Mouse (Mus musculus) limb, embryonic 15.5 days (tissue): ENCODE data around the gene Helz. TPM values are rescaled to one million over a fixed set of nuclear protein-coding genes. Genes with fewer than 3 reads are reported as not detected.

Source experiments
- ATAC-seq: fragments of 200-750 bp; cut with Nextera tagmentation; 2 replicates; pipeline ENCODE4 v1.8.0; 2017; ENCODE audit warnings: low read depth, moderate TSS enrichment; ENCODE audit not compliant: insufficient number of reproducible peaks, low FRiP score, low TSS enrichment
- H3K27ac ChIP-seq: fragments of 300-500 bp; sonication (generic); 2 replicates; pipeline ENCODE4 v1.5.1; 2015; ENCODE audit warnings: moderate library complexity, mild to moderate bottlenecking, inconsistent platforms
- H3K27me3 ChIP-seq: fragments of 300-500 bp; sonication (generic); 2 replicates; pipeline ENCODE4 v1.6.1; 2015; ENCODE audit warnings: inconsistent platforms
- H3K36me3 ChIP-seq: fragments of 300-500 bp; sonication (generic); 2 replicates; pipeline ENCODE4 v1.6.1; 2015; ENCODE audit warnings: inconsistent platforms
- H3K4me1 ChIP-seq: fragments of 300-500 bp; sonication (generic); 2 replicates; pipeline ENCODE4 v1.6.1; 2015; ENCODE audit warnings: inconsistent platforms
- H3K4me2 ChIP-seq: fragments of 300-500 bp; sonication (generic); 2 replicates; pipeline ENCODE4 v1.6.1; 2015; ENCODE audit warnings: mild to moderate bottlenecking, inconsistent platforms
- H3K4me3 ChIP-seq: fragments of 300-500 bp; sonication (generic); 2 replicates; pipeline ENCODE4 v1.5.1; 2015; ENCODE audit warnings: mild to moderate bottlenecking, inconsistent platforms
- H3K9ac ChIP-seq: fragments of 300-500 bp; sonication (generic); 2 replicates; pipeline ENCODE4 v1.6.1; 2015; ENCODE audit warnings: inconsistent platforms
- H3K9me3 ChIP-seq: fragments of 300-500 bp; sonication (generic); 2 replicates; pipeline ENCODE4 v1.6.1; 2016; ENCODE audit warnings: inconsistent platforms
- WGBS: fragments of 180-500 bp; shearing (Covaris S2); methylation state at CpG from one replicate; pipeline ENCODE4 v1.1.7; 2015; 5-methylcytosine and 5-hydroxymethylcytosine counted together
- polyA plus RNA-seq: library from polyadenylated mRNA; unstranded; fragments of >200 nt; fragmentation: Nextera tagmentation; extraction: Ambion mirVana; gene quantifications from 2 replicates; pipeline ENCODE4 v1.2.1, GENCODE M21; 2015

Gene Helz
- polyA plus RNA-seq, 1 experiment from 2014 or later = 20.3 TPM

GRCm38 (mm10) chr11:107655538-107655937, 107.8 kb downstream of the Helz start:
- Histone ChIP-seq H3K4me1 (no peaks in the 10 kb centered on the region), H3K9me3 (no peaks in the 10 kb centered on the region), H3K9ac (no peak overlapping the region), H3K4me3 (no peak overlapping the region), H3K4me2 (no peak overlapping the region), H3K27ac (no peak overlapping the region), H3K27me3 (no peaks in the 10 kb centered on the region), H3K36me3 (peaks cover 49% of the 10 kb centered on the region)
- no peak for ATAC-seq
- WGBS = 81% methylated on average over 4 of the region's 4 CpGs

- Histone ChIP-seq H3K9me3 (no peaks in the 10 kb centered on the region), H3K4me1 (no peaks in the 10 kb centered on the region), H3K27me3 (no peaks in the 10 kb centered on the region), H3K27ac (no peak overlapping the region), H3K9ac (no peak overlapping the region), H3K4me3 (no peak overlapping the region), H3K36me3 (peaks cover 48% of the 10 kb centered on the region), H3K4me2 (no peak overlapping the region)
- no peak for ATAC-seq
- 76% methylated on average over 5 of the region's 5 CpGs for WGBS
These were observed 109.4 kb downstream of the Helz start for GRCm38 (mm10) chr11:107657117-107657516.

GRCm38 (mm10) chr11:107660452-107660851, 112.7 kb downstream of the Helz start:
- H3K27ac ChIP-seq = no peak overlapping the region
- no peaks in the 10 kb centered on the region for H3K4me1 ChIP-seq
- peaks cover 57% of the 10 kb centered on the region for H3K36me3 ChIP-seq
- H3K9ac ChIP-seq = no peak overlapping the region
- 94% methylated on average over 4 of the region's 4 CpGs for WGBS
- no peak overlapping the region for H3K4me2 ChIP-seq
- H3K9me3 ChIP-seq = no peaks in the 10 kb centered on the region
- H3K27me3 ChIP-seq = no peaks in the 10 kb centered on the region
- H3K4me3 ChIP-seq = no peak overlapping the region
- ATAC-seq = no peak

- no peaks in the 10 kb centered on the region for H3K27me3 ChIP-seq
- no peaks in the 10 kb centered on the region for H3K4me1 ChIP-seq
- no peak overlapping the region for H3K4me2 ChIP-seq
- peaks cover 59% of the 10 kb centered on the region for H3K36me3 ChIP-seq
- no peak overlapping the region for H3K27ac ChIP-seq
- H3K9ac ChIP-seq = no peak overlapping the region
- H3K9me3 ChIP-seq = no peaks in the 10 kb centered on the region
- 84% methylated on average over 5 of the region's 5 CpGs for WGBS
- H3K4me3 ChIP-seq = no peak overlapping the region
- ATAC-seq = no peak
These were observed 114.9 kb downstream of the Helz start for GRCm38 (mm10) chr11:107662666-107663065.

- no peak overlapping the region for H3K9ac ChIP-seq
These were observed 119.8 kb downstream of the Helz start for GRCm38 (mm10) chr11:107667542-107667941.

GRCm38 (mm10) chr11:107668223-107668622, 120.5 kb downstream of the Helz start:
- H3K9ac ChIP-seq = no peak overlapping the region
- no peaks in the 10 kb centered on the region for H3K27me3 ChIP-seq
- no peaks in the 10 kb centered on the region for H3K4me1 ChIP-seq
- no peak for ATAC-seq
- H3K4me3 ChIP-seq = no peak overlapping the region
- no peak overlapping the region for H3K4me2 ChIP-seq
- no peak overlapping the region for H3K27ac ChIP-seq
- peaks cover 79% of the 10 kb centered on the region for H3K36me3 ChIP-seq
- H3K9me3 ChIP-seq = no peaks in the 10 kb centered on the region
- WGBS = 88% methylated on average over 6 of the region's 6 CpGs

More at GRCm38 (mm10) chr11:107667542-107667941, 119.8 kb downstream of the Helz start:
- H3K9me3 ChIP-seq = no peaks in the 10 kb centered on the region
- no peaks in the 10 kb centered on the region for H3K27me3 ChIP-seq
- no peaks in the 10 kb centered on the region for H3K4me1 ChIP-seq
- H3K36me3 ChIP-seq = peaks cover 79% of the 10 kb centered on the region
- WGBS = 68% methylated on average over 2 of the region's 2 CpGs
- no peak overlapping the region for H3K27ac ChIP-seq
- H3K4me2 ChIP-seq = no peak overlapping the region
- ATAC-seq = no peak
- H3K4me3 ChIP-seq = no peak overlapping the region

GRCm38 (mm10) chr11:107668977-107669376, 121.2 kb downstream of the Helz start:
- Histone ChIP-seq H3K4me2 (no peak overlapping the region), H3K27me3 (no peaks in the 10 kb centered on the region), H3K36me3 (peaks cover 80% of the 10 kb centered on the region), H3K27ac (no peak overlapping the region), H3K4me1 (no peaks in the 10 kb centered on the region), H3K9ac (no peak overlapping the region), H3K4me3 (no peak overlapping the region), H3K9me3 (no peaks in the 10 kb centered on the region)
- 63% methylated on average over 4 of the region's 4 CpGs for WGBS
- no peak for ATAC-seq

GRCm38 (mm10) chr11:107674006-107674405, 126.3 kb downstream of the Helz start:
- peaks cover 50% of the 10 kb centered on the region for H3K36me3 ChIP-seq
- no peaks in the 10 kb centered on the region for H3K9me3 ChIP-seq
- 77% methylated on average over 5 of the region's 5 CpGs for WGBS
- H3K4me2 ChIP-seq = no peak overlapping the region
- no peak overlapping the region for H3K27ac ChIP-seq
- H3K4me1 ChIP-seq = no peaks in the 10 kb centered on the region
- H3K9ac ChIP-seq = no peak overlapping the region
- no peaks in the 10 kb centered on the region for H3K27me3 ChIP-seq
- no peak overlapping the region for H3K4me3 ChIP-seq
- ATAC-seq = no peak

GRCm38 (mm10) chr11:107674601-107675000, 126.9 kb downstream of the Helz start:
- Histone ChIP-seq H3K4me1 (no peaks in the 10 kb centered on the region), H3K27me3 (no peaks in the 10 kb centered on the region), H3K4me3 (no peak overlapping the region), H3K36me3 (peaks cover 46% of the 10 kb centered on the region), H3K27ac (no peak overlapping the region), H3K4me2 (no peak overlapping the region), H3K9me3 (no peaks in the 10 kb centered on the region), H3K9ac (no peak overlapping the region)
- ATAC-seq = no peak
- 91% methylated on average over 8 of the region's 8 CpGs for WGBS

GRCm38 (mm10) chr11:107675246-107675645, 127.5 kb downstream of the Helz start:
- no peak overlapping the region for H3K4me2 ChIP-seq
- 87% methylated on average over 10 of the region's 10 CpGs for WGBS
- H3K4me1 ChIP-seq = no peaks in the 10 kb centered on the region
- peaks cover 40% of the 10 kb centered on the region for H3K36me3 ChIP-seq
- no peaks in the 10 kb centered on the region for H3K27me3 ChIP-seq
- no peaks in the 10 kb centered on the region for H3K9me3 ChIP-seq
- no peak overlapping the region for H3K9ac ChIP-seq
- ATAC-seq = no peak
- no peak overlapping the region for H3K27ac ChIP-seq
- no peak overlapping the region for H3K4me3 ChIP-seq

GRCm38 (mm10) chr11:107676207-107676940, 128.6 kb downstream of the Helz start:
- 73% methylated on average over 17 of the region's 17 CpGs for WGBS
- Histone ChIP-seq H3K4me2 (no peak overlapping the region), H3K4me1 (no peaks in the 10 kb centered on the region), H3K4me3 (no peak overlapping the region), H3K9me3 (no peaks in the 10 kb centered on the region), H3K9ac (no peak overlapping the region), H3K36me3 (peaks cover 29% of the 10 kb centered on the region), H3K27me3 (no peaks in the 10 kb centered on the region), H3K27ac (no peak overlapping the region)
- no peak for ATAC-seq

GRCm38 (mm10) chr11:107682694-107683355, 135.1 kb downstream of the Helz start:
- H3K4me2 ChIP-seq = no peak overlapping the region
- H3K4me1 ChIP-seq = peaks cover 4% of the 10 kb centered on the region; the same call in 1 of the 2 replicates
- no peaks in the 10 kb centered on the region for H3K27me3 ChIP-seq
- ATAC-seq = no peak
- no peak overlapping the region for H3K27ac ChIP-seq
- H3K9me3 ChIP-seq = no peaks in the 10 kb centered on the region
- H3K36me3 ChIP-seq = peaks cover 22% of the 10 kb centered on the region
- H3K4me3 ChIP-seq = no peak overlapping the region
- H3K9ac ChIP-seq = no peak overlapping the region
- WGBS = 79% methylated on average over 9 of the region's 9 CpGs
